Mouse (Mus musculus) left cerebral cortex, adult 18-20 months (tissue): Measurements from ENCODE around the gene Atmin. TPM values are rescaled to one million over a fixed set of nuclear protein-coding genes. Genes with fewer than 3 reads are reported as not detected.

Source experiments
- DNase-seq, 2 experiments: peaks; one replicate each; pipeline ENCODE4 v3.0.0; 2021 to 2022; ENCODE audit warnings: low spot score in 2 of 2, mixed read lengths in 1 of 2
- total RNA-seq, 2 experiments: library from RNA; stranded (reverse); gene quantifications; 2 replicates each; pipeline ENCODE4 v1.2.3; 2021

Atmin gene
- total RNA-seq, 2 experiments from 2014 or later: 76.7 to 77.7 TPM

DNA sequence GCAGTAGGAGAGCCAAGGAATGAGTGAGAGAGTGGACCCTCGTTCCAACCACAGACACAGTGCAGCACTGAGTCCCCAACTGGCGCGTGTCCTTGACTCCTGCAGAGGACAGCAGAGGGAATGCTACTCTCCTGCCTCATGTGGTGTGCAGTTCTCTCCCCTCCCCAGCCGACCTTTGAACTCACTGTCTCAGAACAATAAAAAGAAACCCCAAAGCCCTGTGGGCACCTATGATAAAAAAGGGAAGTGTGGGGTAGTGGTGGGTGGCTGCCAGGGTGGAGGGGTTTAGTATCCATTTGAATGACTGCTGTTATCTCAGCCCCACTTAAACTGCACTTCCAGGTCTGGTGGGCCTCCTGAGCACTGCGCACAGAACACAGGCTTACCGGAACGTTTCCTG, 4.4 kb downstream of the Atmin start:
- no peak for DNase-seq

DNA sequence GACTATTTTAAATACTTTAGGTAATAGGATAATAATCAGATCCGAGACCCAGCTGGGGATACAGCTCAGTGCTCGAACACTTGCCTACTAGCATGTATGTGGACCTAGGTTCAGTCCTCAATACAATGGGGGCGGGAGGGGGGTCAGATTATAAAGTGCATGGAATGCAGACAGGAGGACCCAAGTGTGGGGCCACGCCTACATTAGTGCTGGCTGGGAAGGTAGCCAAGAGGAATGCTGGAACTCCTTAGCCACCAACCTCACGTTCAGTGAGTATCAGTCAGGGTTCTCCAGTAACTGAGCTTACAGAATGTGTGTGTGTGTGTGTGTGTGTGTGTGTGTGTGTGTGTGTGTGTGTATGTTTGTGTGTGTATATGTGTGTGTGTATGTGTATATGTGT, 8.2 kb downstream of the Atmin start:
- no peak for DNase-seq

DNA sequence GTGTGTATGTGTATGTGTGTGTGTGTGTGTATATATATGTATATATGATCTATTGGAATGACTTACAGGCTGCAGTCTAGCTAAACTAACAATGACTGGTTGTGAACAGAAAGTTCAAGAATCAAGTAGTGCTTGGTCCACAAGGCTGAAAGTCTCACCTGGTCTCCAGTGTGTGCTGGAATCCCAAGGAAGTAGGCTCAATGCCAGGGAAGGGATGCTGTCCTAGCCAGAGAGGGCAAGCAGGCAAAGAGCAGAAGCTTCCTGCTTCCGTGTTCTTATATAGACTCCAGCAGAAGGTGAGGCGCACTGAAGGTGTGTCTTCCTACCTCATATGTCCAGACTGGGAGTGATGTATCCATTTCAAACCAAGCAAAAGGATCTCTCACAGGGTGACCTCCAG, 8.6 kb downstream of the Atmin start:
- DNase-seq: no peak

DNA sequence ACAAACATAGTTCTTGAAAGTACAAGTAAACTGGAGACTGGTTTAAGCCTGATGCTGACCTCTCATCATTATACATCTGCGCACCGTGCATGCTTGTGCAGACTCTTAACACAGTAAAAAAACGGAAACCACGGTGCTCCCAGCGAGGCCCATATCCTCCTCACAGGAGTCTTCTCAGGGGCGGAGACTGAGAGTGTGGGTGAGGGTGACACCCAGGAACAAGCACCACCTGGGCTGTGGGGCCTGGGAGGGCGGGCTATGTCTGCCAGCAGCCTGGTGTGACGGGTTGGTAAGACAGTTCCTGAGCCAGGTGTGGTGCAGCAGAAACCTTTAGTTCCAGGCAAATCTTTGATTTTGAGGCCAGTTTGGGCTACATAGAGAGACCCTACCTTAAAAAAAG, 9.2 kb downstream of the Atmin start:
- no peak for DNase-seq

DNA sequence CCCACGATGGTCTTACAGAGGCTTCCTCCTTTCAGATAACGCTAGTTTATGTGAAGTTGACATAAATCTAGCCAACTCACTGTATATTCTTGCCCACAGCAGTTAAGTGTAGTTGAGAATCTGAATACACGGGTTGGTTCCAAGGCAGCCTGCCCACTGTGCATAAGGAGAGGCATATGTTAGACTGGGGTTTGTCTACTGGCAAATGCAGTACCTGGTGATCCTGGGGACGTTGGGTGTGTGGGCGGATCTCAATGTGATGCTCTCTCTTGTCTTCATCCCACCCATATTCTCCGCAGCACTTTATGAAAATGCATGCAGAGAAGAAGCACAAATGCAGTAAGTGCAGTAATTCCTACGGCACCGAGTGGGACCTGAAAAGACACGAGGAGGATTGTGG, 11.2 kb downstream of the Atmin start:
- DNase-seq: peak; percentile 86 to 90

DNA sequence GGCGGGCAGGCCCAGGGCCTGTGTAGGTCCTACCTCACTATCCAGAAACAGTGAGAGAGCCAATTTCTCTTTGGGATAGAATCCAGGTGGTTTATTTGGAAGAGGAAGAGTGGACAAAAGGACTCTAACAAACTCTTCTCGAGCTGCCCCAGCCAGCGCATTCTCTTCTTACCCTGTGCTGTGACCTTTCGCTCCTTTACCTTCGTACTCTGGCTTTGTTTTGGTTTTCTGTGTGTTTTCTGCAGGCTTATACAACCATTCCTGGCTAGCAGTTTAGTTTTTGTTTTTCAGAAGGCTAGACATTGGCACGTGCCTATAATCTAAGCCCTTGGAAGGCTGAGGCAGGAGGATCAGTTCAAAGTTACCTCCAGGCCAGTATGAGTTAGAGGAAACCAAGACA, 26.3 kb downstream of the Atmin start:
- no peak for DNase-seq

DNA sequence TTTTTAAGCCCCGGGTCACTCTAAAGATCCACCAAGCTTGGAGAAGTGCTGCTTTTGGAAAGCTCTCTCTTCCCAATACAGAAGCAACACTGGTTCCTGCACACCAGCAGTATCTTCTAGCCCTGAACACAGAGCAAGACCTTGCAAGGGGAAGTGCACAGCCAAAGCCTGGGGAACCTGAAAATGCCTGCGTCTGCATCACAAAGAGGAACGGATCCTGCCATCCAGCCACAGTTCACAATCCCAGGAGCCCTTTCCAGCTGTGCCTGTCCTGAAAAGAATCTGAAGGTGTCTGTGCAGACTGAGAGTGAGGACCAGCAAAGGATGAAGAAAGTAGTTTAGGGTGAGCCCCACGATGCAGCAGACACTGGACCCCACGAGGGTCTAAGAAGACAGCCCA, 31.9 kb downstream of the Atmin start:
- no peak for DNase-seq

DNA sequence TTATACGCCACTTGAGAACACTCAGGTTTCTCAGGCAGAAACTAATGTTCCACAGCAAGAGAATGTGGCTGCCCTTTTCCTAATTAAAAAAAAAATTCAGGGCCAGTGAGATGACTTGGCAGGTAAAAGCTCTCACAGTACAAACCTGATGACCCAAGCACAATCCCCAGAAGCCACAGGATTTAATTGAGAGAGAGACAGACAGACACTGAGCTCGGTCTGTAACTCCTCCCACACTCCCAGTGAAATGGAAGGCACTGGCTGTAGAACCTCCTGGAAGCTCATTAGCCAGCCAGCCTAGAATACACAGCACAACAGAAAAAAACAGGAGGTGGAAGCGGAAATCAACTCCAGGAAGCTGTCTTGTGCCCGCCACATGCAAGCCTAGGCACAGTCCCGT, 32.4 kb downstream of the Atmin start:
- no peak for DNase-seq

DNA sequence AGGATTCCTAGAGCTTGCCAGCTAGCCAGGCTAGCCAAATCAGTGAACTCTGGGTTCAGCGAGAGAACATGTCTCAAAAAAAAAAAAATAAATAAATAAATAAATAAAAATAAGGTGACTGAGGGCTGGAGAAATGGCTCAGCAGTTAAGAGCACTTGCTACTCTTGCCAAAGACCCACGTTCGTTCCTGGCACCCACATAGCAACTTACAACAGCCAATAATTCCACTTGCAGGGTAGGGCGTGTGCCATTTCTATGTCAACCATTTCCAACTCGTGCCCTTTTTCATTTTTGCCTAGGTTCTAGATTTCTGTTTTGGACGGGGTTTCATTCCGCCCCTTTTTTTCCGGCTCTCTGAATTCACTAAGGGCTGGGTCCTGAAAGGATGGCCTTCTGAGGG, 34.9 kb downstream of the Atmin start:
- no peak for DNase-seq

DNA sequence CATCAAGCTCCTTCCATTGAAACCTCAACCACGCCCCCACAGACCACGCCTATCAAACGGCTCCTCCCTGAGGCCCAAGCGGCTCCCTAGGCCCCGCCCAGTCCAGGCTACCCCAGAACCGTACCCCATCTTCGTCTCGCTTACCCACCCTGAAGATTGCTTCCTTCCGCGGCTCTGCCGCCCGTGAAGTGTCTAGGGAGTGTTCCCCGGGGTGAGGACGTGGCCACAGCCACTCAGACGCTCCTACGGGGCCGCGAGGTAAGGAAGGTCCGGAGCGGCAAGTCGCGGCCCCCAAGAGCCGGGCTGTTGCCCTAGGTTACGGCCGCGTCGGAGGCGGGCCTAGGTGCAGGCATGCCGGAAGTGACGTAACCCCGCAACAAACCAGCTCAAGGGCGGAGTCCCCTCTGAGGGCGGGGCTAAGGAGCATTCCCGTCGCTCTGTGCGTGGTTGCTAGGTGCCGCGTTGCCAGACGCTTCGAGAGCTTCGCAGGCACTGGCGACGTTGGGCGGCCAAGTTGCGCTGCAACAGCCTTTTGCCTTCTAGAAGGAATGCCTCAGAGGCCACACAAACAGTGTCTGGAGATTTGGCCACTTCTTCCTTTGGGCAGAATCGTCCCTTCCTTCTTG, 35.6 kb downstream of the Atmin start, which contains the start of gene 1700030J22Rik:
1700030J22Rik (minus strand) TSS at position 329 of the 626 bp plus-strand sequence.
- peak; percentile 97 to 98 for DNase-seq

DNA sequence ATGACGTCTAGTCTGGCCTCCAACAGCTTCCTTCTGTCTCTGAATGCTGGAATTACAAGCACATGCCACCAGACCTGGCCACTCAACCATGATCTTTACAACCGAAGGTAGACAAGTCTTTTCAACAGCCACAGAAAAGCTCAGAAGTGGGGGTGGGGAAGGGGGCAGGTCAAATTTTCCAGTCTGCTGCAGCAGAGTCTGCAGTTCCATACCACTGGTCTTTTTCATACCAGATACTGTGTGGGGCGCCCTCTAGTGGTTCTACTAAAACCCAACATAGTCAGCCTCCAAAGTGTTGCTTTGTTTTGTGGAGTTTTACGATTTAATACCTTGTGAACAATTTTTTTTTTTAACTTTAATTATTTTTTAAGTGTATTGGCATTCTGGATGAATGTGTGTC, 36.9 kb downstream of the Atmin start:
- peak; percentile 58 to 78 for DNase-seq

DNA sequence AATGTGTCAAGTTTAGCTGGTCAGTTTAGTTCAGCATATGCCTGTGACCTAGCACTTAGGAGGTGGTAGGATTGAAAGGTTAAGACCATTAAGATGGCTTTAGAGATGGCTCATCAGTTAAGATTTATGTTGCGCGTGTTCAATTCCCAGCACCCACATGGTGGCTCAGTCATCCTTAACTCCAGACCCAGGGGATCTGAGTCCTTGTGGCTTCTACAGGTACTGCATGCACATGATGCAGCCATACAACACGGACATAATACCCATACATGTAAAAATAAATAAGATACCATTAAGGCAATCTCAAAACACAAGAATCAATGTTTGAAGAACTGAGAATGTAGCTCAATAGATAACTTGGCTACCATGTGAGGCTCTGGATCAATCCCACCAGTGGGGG, 46.6 kb downstream of the Atmin start:
- DNase-seq: no peak

DNA sequence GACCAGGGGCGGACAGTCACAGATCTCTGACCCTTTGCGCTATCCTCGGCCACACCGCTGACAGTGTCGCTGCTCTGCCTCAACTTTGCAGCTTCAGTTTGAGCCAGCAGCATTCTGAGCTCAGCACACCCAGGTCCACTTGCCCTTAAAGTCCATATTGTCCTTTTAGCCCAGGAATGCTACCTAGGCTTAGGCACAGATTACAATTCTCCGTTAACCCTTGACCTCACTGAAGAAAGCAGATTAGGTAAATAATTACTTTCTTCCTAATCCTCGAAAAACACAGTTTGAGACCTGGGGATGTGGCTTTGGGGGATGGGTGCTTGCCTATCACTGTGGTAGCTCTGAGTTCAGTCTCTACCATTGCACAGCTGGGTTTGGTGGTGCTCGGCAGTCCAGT, 48.0 kb downstream of the Atmin start:
- DNase-seq: no peak

DNA sequence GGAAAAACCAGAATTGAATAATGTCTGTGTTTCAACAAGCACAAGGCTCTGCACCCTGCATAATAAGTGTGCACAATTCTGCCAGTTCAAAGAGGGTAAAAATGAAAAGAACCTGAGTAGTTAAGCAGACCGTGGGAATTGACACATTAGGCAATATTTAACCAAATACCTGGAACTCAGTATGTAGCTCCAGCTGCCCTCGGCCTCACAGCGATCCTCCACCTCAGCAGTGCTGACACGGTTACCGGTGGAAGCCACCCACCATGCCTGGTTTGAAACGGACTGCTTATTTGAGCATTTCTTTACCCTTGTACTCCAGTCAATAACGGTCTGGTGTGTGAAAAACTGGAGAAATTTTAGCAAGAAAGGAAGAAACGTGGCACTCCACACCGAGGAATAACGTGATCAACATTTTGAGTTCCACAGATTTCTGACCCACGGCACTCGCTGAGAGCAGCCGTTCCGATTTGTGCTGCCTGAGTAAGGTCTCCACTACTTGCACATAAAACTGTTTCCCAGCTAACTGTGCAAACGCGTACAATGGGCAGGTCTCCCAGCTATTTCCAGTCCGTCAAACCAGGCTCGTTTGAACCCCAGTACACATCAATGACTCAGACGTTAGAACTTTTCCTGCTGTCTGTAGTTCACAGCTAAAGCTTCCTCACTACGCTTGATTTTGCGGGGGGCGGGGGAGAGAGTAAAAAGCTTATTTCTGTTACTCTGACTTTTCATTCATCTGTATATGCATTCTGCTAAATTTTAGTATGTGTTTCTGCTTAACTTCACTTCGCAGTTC, 49.2 kb downstream of the Atmin start:
- DNase-seq: peak; percentile 13 to 22

DNA sequence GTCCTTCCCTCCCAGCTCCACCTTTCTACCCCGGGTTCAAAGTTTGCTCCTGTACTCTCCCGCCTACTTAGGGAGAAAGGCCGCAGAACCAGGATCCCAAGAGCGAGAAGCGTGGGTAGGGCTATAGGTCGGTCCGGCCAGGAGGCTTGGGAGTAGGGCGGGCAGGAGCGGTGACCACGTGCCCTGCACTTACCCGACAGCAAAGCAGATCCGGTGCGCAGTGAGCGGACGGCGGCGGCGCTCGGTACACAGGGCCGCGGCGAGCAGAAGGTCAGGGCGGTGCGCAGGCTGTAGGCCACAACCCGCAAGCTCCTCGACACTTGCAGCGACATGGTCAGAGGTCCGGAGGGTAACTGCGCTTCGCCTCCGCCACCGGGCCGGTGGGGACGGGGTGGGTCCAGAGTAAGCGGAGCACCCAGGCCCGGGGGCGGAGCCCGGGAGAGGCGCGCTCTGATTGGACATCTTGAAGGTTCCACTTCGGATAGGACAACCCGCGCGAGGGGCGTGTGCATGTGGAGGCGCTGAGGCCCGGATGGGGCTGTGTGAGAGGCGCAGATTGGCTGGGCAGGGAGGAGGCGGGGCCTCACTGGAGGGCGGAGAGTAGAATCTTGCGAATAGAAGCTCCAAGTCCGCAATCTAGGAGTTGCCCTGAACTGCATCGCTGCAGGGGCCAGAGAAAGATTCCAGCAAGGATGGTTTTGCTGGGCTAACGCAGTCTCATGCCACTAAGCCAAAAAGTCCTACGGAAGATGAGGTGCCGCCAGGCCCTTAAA, 50.1 kb downstream of the Atmin start, which contains the start of gene Gcsh:
Gcsh (minus strand) TSS at position 443 of the 773 bp plus-strand sequence.
- DNase-seq: peak; percentile 97 to 98

DNA sequence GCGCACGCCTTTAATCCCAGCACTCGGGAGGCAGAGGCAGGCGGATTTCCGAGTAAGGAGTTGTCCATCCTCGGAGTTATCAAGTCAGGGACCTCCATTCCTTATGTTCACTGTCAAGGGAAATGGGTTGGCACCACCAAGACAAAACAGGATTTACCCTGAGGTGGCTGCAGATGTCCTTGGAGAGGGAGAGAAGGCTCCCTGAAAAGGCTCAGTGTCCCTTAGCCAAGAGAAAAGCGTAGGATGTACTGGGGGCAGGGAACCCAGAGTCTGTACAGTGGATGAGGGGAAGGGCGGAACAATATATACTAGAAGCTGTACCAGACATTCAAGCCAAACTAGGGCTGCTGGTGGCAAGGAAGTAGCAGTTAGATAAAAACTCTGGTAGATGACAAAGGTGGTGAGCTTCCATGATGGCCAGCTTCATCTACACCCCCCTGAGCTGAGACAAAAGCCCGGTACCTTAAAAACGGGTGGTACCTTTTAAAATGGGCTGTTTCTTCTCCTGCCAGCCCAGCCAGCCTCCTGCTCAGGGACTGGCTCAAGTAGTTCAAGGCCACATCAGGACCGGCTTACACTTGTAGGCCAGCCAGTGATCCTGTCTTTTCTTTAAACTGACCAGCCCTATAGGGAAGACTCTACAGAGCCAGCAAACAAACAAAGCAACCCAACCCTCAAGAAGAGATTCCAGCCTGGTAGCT, 51.0 kb downstream of the Atmin start:
- DNase-seq: no peak

Other genes starting within 250 kb of the Atmin start
- 10 to 100 TPM; 19.2 to 23.3 TPM for gene Cdyl2, start 210.4 kb upstream of the Atmin start, total RNA-seq
- 10 to 100 TPM; 17.8 to 18.2 TPM for gene Cmc2, start 21.9 kb upstream of the Atmin start, total RNA-seq
- gene Cenpn, start 21.7 kb upstream of the Atmin start, total RNA-seq: 1 to 10 TPM; 1.0 to 2.0 TPM
- 10 to 100 TPM; 10.1 to 11.8 TPM for gene 1700030J22Rik, start 35.6 kb downstream of the Atmin start, total RNA-seq
- gene Gcsh, start 50.1 kb downstream of the Atmin start, total RNA-seq: 10 to 100 TPM; 39.1 to 47.5 TPM
- under 1 TPM; 0.07 to 0.26 TPM for gene Pkd1l2, start 139.1 kb downstream of the Atmin start, total RNA-seq
- not detected for gene Bco1, start 152.5 kb downstream of the Atmin start, total RNA-seq
- 10 to 100 TPM; 17.9 to 18.4 TPM for gene Gan, start 214.7 kb downstream of the Atmin start, total RNA-seq